Mouse (Mus musculus) midbrain, embryonic 16.5 days (tissue): ENCODE measurements around the gene Krt83. TPM values are rescaled to one million over a fixed set of nuclear protein-coding genes. Genes with fewer than 3 reads are reported as not detected.

Experiments
- polyA plus RNA-seq: library from polyadenylated mRNA; unstranded; fragments of >200 nt; fragmentation: Nextera tagmentation; extraction: Ambion mirVana; gene quantifications from 2 replicates; pipeline ENCODE4 v1.2.1, GENCODE M21; 2015

Gene Krt83
- polyA plus RNA-seq, 1 experiment from 2014 or later: not detected

Other genes starting within 250 kb of the Krt83 start
- 5.0 and 6.4 TPM in 2 replicates for gene Nr4a1, start 237.2 kb downstream of the Krt83 start, polyA plus RNA-seq
- 74.8 and 79.8 TPM in 2 replicates for gene Atg101, start 207.2 kb downstream of the Krt83 start, polyA plus RNA-seq
- 0.19 and 0.26 TPM in 2 replicates for gene 6030408B16Rik, start 198.3 kb downstream of the Krt83 start, polyA plus RNA-seq
- gene Krt80, start 121.3 kb downstream of the Krt83 start, polyA plus RNA-seq: 0.10 TPM in 2 replicates
- gene Krt7, start 80.5 kb downstream of the Krt83 start, polyA plus RNA-seq: 0.34 and 1.1 TPM in 2 replicates
- gene Krt87, start 52.7 kb downstream of the Krt83 start, polyA plus RNA-seq: 0.35 and 0.70 TPM in 2 replicates
- not detected in 2 replicates for gene Krt88, start 43.8 kb downstream of the Krt83 start, polyA plus RNA-seq
- gene Krt81, start 27.8 kb downstream of the Krt83 start, polyA plus RNA-seq: 0.28 TPM in 1 of 2 replicates, not detected in the other
- gene Krt86, start 18.0 kb downstream of the Krt83 start, polyA plus RNA-seq: 0.10 TPM in 1 of 2 replicates, not detected in the other
- gene Gm49425, start 25.7 kb upstream of the Krt83 start, polyA plus RNA-seq: not detected in 2 replicates
- gene Krt84, start 41.3 kb upstream of the Krt83 start, polyA plus RNA-seq: not detected in 2 replicates
- not detected in 2 replicates for gene Krt82, start 59.2 kb upstream of the Krt83 start, polyA plus RNA-seq
- gene Krt90, start 71.4 kb upstream of the Krt83 start, polyA plus RNA-seq: 0.19 TPM in 2 replicates
- gene Krt75, start 82.4 kb upstream of the Krt83 start, polyA plus RNA-seq: 0.07 and 0.08 TPM in 2 replicates
- gene Gm5414, start 136.7 kb upstream of the Krt83 start, polyA plus RNA-seq: not detected in 2 replicates
- not detected in 2 replicates for gene Gm5478, start 155.9 kb upstream of the Krt83 start, polyA plus RNA-seq
- gene Krt6b, start 188.8 kb upstream of the Krt83 start, polyA plus RNA-seq: not detected in 2 replicates
- not detected in 2 replicates for gene Krt6a, start 202.8 kb upstream of the Krt83 start, polyA plus RNA-seq
- 0.08 TPM in 1 of 2 replicates, not detected in the other for gene Krt5, start 221.4 kb upstream of the Krt83 start, polyA plus RNA-seq